Mouse (Mus musculus): ENCODE measurements around the gene Pafah1b3. TPM values are rescaled to one million over a fixed set of nuclear protein-coding genes. Genes with fewer than 3 reads are reported as not detected.
"Not testable (repeated sequence)": the region's sequence is repeated elsewhere in the genome, so short reads cannot be mapped to it uniquely, and the experiment has no call there.

Pafah1b3 gene
- total RNA-seq (2021): 10 to 100 TPM; 33.4 to 33.8 TPM
- polyA plus RNA-seq (2012; rRNA removed): 29.4 and 35.9 TPM in 2 replicates
- long read RNA-seq, transcript Pafah1b3-201 (6 exons, 901 nt): major isoform, 14 of 23 reads
- long read RNA-seq, transcript Pafah1b3-204 (5 exons, 859 nt): minor isoform, 6 of 23 reads
- long read RNA-seq, partial matches to known transcripts: 1 of 23 reads
- long read RNA-seq, other reads (novel, unspliced or antisense): 1 of 23 reads

DNA sequence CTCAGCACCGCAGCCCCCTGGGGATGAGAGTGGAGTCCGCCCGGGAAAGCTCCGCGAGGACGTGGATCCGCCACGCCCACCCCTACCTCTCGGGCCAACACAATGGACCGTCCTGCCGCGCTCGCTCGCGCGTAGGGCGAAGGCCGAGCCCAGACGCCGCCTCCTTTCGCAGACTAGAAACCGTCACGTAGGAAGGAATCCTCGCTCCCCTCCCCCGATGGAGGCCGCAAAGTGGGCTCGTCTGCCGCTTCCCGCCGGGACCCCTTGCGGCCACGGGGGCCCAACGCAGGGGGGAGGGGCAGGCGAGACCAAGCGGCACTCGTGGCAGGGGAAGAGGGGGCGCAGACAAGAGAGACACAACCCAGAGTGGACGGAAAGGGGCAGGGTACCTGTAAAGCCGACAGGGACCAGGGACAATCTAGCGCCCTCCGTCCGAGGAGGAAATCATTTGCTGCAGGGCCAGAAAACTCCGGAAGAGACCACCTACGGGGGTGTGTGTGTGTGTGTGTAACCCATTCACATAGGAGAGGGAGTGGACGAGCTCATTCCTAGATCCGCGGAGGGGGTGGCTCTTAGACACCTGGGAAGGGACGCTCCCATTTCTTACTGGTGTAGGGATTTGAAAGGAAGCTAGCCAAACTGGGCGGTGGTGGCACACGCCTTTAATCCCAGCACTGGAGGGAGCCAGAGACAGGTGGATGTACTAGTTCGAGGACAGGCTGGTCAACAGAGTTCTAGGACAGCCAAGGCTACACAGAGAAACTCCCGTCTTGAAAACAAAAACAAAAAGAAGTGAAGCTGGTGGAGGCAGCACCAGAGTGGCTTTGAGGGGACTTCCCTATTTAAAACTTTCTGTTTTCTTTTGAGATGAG is at the start of gene Pafah1b3:
Gene Pafah1b3 (minus strand): TSS at position 533 of the 872 bp plus-strand sequence.
- peak; percentile 84 for DNase-seq

GRCm38 (mm10) chr7:25341000-25341784 is 43.4 kb upstream of the Pafah1b3 start:
- DNase-seq: no peak

GRCm38 (mm10) chr7:25339329-25339728 is 41.5 kb upstream of the Pafah1b3 start:
- DNase-seq: no peak

- no peak for DNase-seq
These were observed 36.7 kb upstream of the Pafah1b3 start for GRCm38 (mm10) chr7:25334472-25334871.

- DNase-seq: peak; percentile 74
These were observed 36.0 kb upstream of the Pafah1b3 start for GRCm38 (mm10) chr7:25333596-25334307.

DNA sequence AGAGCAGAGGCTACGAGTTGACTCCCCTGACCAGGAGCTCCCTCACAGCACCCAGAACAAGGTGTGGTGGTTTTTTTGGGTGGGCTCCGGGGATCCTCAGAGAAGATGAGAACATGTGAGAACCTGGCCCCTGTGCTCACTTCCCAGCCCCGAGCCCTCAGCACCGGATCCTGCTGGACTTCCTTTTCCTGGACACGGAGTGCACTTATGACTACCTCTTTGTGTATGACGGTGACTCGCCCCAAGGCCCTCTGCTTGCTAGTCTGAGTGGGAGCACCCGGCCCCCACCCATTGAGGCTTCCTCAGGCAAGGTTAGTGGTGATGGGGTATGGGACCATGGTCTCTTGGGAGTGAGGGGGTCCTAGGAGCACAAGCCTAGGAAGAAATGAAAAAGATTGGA is 28.4 kb upstream of the Pafah1b3 start:
- DNase-seq: peak; percentile 41

DNA sequence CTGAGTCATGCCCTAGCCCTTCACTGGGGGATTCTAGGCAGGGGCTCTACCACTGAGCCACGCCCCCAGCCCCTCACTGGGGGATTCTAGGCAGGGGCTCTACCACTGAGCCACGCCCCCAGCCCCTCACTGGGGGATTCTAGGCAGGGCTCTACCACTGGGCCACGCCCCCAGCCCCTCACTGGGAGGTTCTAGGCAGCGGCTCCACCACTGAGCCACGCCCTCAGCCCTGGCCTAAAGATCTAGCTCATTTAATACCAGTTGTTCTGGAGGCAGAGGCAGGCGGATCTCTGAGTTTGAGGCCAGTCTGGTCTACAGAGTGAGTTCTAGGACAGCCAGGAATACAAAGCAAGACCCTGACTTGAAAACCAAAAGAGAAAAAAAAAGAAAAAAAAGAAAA is 27.6 kb upstream of the Pafah1b3 start:
- DNase-seq: not testable (repeated sequence)

DNA sequence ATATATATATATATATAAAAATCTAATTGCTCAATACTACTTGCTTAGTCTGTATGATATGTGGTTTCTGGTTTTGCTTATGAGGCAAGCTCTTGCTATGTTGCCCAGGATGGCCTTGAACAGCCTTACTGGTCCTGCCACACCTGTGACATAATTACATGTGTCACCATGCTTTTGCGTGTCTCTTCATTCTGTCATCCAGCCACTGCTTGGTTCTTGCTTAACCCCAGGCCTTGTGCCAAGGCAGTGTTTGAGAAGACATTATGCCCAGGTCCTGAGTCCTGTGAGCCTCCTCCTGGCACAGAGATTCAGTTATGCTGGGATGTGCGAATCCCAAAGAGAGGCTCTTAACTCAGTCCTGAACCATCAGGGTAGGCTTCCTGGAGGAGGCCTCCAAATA is 25.4 kb upstream of the Pafah1b3 start:
- peak; percentile 77 for DNase-seq

DNA sequence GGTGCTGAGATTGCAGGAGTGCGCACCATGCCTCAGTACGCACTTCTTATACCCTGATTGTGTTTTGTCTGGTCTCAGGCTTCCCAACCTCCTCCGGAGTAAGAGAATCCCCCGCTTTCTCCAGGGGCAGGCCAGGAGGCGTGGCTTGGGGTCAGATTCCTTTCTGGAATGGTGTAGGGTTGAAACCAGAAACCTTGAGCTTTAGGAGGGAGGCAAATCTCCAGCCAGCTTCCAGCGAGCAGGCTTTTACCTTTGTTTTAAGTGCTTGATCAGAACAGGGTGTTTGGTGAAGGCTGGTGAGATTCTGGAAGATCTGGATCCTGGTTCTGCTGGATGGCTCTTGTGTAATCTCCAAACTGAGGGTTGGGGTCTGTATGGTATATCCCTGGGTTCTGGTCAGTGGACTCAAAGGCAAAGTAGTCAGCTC is 24.3 kb upstream of the Pafah1b3 start:
- peak; percentile 55 for DNase-seq

DNA sequence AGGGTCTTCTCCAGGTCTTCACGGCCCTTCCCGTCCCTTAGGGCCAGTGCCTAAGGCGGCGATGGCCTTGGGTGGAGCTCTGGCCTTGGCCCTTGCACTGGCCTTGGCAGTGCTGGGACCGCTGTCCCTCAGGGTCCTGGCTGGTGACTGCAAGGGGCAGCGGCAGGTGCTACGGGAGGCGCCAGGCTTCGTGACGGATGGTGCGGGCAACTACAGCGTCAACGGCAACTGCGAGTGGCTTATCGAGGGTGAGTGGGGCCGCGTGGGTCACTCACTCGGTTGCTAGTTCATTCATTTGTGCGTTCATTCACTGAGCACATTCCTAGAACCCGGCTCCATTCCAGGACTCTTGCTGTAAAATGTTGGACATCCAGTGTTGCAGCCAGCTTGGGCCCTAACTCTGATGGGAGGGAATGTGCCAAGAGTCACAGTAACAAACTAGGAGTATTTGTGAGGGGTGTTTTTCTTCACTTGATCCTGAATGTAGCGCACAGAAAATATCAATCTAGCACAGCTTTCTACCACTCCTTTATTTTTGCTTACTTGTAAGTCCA is 19.7 kb upstream of the Pafah1b3 start:
- peak; percentile 77 for DNase-seq

DNA sequence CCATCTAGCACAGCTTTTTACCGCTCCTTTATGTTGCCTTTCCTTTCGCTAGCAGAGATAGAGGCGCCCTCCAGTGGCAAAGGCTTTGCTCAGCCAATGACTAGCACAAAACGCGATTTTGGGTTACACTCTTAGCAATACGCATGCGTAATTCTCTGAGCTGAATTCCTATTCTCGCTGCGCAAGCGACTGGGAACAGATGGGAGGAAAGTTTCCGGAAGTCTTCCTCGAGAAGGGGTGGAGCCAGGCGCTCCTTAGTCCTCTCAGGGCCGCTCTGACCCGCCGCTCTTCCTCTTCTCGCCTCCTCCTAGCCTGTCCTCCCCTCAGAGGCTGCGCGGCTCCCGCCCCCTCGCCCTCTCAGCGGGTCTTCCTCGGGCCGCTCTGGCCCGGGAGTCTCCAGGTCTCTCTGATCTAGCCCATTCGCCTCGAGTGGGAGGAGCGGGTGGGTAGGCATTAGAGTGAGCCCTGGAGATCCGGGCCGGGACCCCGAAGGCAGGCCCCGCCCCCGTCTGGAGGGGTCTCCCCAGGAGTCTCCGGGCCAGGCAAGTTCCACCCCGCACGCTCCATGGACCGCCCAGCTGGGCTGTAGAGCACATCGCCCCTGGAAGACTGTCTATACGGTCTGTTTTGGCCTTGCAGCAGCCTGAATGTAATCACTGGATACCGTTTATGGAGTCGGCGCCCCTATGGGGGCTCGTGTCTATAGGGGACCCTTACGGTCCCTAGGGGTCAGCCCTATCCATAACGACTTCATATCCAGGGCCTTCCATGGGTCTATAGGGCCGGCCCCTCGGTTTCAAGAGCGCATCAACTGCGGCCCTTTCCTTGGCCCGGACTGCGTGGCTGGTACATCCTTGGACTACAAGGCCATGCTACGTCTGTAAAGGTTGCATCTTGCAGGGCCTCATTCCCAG is 19.0 kb upstream of the Pafah1b3 start, which contains the start of gene Megf8:
Gene Megf8 (plus strand): TSS at position 633 of the 914 bp plus-strand sequence.
- DNase-seq: peak; percentile 96

DNA sequence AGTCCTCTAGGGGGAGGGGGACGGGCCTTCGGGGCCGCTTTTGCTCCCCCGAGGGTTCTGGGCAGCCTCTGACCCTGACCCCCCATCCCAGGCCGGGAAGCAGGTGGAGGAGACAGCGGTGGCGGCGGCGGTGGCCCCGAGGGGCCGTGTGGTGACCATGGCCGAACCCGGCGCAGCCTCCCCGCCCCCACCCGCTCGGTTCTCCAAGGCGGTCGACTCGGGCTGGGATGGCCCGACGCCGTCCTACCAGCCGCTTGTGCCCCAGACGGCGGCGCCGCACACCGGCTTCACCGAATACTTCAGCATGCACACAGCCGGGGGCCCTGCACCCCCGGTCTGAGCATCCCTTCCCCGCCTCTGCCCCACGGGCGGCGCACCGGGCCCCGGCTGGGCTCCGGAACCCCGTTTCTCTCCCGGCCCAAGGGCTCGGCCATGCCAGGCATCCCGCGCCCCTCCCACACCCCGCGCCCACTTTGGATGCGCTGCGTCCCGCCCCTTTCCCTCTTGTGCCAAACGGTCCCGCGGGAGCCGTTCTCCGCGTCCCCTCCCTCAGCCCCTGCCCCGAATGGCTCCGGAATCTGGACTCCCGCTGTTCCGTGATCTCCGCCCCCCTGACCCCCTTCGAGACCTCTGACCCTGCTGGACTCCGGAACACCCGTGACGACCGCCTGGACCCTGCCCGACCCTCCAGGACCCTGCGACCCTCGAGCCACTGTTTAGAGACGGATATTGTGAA is 17.7 kb upstream of the Pafah1b3 start:
- peak; percentile 75 for DNase-seq

DNA sequence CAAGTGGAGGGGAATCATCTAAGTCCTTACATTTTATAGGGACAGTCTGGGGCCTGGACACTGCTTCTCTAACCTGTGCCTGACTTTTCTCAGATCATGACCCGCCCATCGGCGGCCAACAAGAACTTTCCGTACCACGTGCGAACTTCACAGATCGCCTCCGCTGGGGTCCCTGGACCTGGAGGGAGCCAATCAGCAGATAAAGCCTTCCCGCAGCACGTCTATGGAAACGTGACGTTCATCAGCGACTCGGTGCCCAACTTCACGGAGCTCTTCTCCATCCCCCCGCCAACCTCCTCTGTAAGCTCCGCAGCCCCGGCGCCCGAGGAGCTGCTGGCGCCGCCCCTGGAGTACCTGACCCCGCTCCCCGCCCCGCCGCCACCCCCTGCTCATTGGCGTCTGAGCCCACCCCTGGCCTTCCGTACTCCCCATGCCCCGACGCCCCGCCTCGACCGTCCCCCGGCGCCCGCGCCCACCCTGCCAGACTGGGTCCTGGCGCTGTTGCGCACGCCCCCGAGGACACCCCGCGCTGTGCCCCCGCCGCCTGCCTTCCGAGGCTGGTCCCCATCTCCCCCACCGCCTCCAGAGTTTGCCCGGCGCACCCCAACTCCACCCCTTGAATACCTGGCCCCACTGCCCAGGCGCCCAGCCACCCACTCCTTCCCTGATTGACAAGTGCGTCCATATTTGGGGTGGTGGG is 17.0 kb upstream of the Pafah1b3 start:
- peak; percentile 33 for DNase-seq

DNA sequence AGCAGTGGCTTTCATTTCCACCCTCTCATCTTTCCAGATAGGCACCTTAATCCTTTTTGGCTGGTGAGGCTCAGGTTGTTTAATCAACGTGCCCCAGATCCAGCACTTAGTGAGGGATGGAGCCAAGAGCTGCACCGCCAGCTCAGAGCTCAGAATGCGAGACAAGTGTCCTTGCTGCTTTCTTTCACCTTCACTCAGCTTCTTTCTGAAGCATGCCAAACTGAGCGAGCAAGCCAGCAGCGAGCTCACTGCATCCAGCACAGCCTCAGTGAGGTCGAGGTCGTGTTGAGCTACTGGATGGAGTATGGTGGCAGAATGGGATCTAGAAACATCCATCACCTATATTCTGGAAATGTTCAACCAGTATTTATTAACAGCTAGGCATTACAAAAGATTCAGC is 15.5 kb upstream of the Pafah1b3 start:
- DNase-seq: peak; percentile 53

GRCm38 (mm10) chr7:25311193-25311592 is 13.4 kb upstream of the Pafah1b3 start:
- DNase-seq: no peak

DNA sequence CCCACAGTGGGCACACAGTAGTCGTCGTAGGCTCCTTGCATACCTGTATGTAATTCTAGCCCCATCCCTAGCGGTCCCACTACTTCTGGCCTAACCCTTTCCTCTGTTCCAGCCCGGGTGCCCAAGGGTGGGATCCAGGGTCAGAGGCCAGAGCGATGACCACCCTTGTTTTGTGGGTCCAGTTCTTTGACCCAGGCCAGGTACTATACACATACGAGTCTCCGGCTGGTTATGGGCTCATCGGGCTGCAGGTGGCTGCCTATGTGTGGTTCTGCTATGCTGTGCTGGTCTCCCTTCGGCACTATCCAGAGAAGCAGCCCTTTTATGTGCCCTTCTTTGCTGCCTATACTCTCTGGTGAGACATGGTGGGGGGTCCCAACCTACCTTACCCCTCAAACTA is 11.6 kb upstream of the Pafah1b3 start:
- DNase-seq: no peak

GRCm38 (mm10) chr7:25308702-25309318 is 11.0 kb upstream of the Pafah1b3 start:
- DNase-seq: peak; percentile 49

GRCm38 (mm10) chr7:25306614-25306996 is 8.8 kb upstream of the Pafah1b3 start:
- no peak for DNase-seq
